Mouse (Mus musculus) kidney, embryonic 16.5 days (tissue): ENCODE data around the gene Gm49450. TPM values are rescaled to one million over a fixed set of nuclear protein-coding genes. Genes with fewer than 3 reads are reported as not detected.
A peak's percentile ranks its signal among the peaks of the same experiment; 100 is the strongest.

Experiments used
- ATAC-seq: fragments of 200-750 bp; cut with Nextera tagmentation; 2 replicates; pipeline ENCODE4 v1.8.0; 2017; ENCODE audit warnings: moderate TSS enrichment; ENCODE audit not compliant: low FRiP score, low TSS enrichment
- H3K27ac ChIP-seq: fragments of 300-500 bp; sonication (generic); 2 replicates; pipeline ENCODE4 v1.5.1; 2014; ENCODE audit warnings: low read length
- H3K27me3 ChIP-seq: fragments of 300-500 bp; sonication (generic); 2 replicates; pipeline ENCODE4 v1.6.1; 2014; ENCODE audit warnings: low read length, control low read depth, mixed read lengths; ENCODE audit not compliant: insufficient read depth
- H3K36me3 ChIP-seq: fragments of 300-500 bp; sonication (generic); 2 replicates; pipeline ENCODE4 v1.6.1; 2014; ENCODE audit warnings: low read length, control low read depth, mixed read lengths; ENCODE audit not compliant: insufficient read depth
- H3K4me1 ChIP-seq: fragments of 300-500 bp; sonication (generic); 2 replicates; pipeline ENCODE4 v1.6.1; 2014; ENCODE audit warnings: low read length, control low read depth, mixed read lengths; ENCODE audit not compliant: insufficient read depth
- H3K4me2 ChIP-seq: fragments of 300-500 bp; sonication (generic); replicated peaks from 2 replicates; pipeline ENCODE4 v1.6.1; 2014; ENCODE audit warnings: low read depth, low read length
- H3K4me3 ChIP-seq: fragments of 300-500 bp; sonication (generic); 2 replicates; pipeline ENCODE4 v1.5.1; 2014; ENCODE audit warnings: mild to moderate bottlenecking, low read length
- H3K9ac ChIP-seq: fragments of 300-500 bp; sonication (generic); replicated peaks from 2 replicates; pipeline ENCODE4 v1.6.1; 2014; ENCODE audit warnings: low read length
- H3K9me3 ChIP-seq: fragments of 300-500 bp; sonication (generic); 2 replicates; pipeline ENCODE4 v1.6.1; 2016; ENCODE audit warnings: low read length, control low read depth
- WGBS: fragments of 180-500 bp; shearing (Covaris S2); extraction: QIAGEN DNeasy Blood & Tissue Kit; methylation state at CpG from one replicate; pipeline ENCODE4 v1.1.7; 2014; 5-methylcytosine and 5-hydroxymethylcytosine counted together
- polyA plus RNA-seq: library from polyadenylated mRNA; unstranded; fragments of >200 nt; fragmentation: Nextera tagmentation; extraction: Ambion mirVana; gene quantifications from 2 replicates; pipeline ENCODE4 v1.2.1, GENCODE M21; 2015

Gene Gm49450
- polyA plus RNA-seq = not detected in 2 replicates

DNA sequence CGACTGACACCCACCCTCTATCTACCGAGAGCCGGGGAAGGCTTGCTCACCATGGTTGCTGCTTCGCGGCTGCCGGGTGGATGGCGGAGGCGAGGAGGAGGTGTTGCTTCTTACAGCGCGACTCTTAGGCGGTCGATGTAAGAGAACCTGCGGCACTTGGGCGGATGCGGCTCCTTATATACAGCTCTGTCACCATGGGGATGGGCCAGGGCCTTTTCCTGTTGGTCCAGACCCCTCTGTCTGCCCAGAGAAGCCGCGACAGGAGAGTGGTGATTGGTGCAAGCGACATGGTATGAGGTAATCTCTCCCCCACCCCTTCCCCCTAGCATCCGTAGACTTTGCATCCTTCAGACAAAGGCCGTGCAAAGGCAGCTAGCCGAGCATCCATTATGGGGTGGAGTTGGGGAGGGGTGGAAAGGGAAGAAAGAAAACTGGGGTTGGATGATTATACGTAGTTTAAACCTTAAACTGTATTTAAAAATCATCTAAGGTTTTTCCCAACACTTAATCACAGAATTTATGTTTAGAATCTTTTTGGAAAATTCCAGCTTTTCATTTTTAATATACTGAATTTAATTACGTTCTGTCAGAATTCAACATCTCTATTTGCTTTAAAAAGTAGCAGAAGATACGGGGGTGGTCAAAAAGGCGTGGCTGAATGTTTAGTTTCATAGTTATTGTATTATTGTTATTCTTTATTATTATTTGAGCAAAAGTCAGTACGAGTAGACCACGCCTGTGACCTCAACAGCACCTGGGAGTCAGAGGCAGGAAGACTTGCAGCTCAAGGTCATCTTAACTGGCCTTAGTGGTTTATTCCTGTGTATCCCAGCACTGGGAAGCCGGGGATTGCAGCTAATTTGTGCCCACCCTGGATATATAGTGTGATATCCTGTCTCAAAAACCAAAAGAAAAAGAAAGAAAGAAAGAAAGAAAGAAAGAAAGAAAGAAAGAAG, at the start of gene Gm49450, which contains the start of gene Tuba1a:
TSS of gene Gm49450 (minus strand) at position 151 of the 956 bp plus-strand sequence.
TSS of gene Tuba1a (minus strand) at position 303 of the 956 bp plus-strand sequence.
- H3K27ac ChIP-seq = peak within 1 kb of the TSS; percentile 97
- H3K4me1 ChIP-seq = peaks cover 15% of the 10 kb centered on the region
- peak; percentile 99 for ATAC-seq
- H3K27me3 ChIP-seq = no peaks in the 10 kb centered on the region
- peak within 1 kb of the TSS; percentile 67 for H3K4me2 ChIP-seq
- H3K36me3 ChIP-seq = peaks cover 3% of the 10 kb centered on the region; the same call in 1 of the 2 replicates
- peak within 1 kb of the TSS; percentile 84 for H3K9ac ChIP-seq
- WGBS = 5% methylated on average over 28 of the region's 28 CpGs
- peak within 1 kb of the TSS; percentile 64 for H3K4me3 ChIP-seq
- H3K9me3 ChIP-seq = no peaks in the 10 kb centered on the region

DNA sequence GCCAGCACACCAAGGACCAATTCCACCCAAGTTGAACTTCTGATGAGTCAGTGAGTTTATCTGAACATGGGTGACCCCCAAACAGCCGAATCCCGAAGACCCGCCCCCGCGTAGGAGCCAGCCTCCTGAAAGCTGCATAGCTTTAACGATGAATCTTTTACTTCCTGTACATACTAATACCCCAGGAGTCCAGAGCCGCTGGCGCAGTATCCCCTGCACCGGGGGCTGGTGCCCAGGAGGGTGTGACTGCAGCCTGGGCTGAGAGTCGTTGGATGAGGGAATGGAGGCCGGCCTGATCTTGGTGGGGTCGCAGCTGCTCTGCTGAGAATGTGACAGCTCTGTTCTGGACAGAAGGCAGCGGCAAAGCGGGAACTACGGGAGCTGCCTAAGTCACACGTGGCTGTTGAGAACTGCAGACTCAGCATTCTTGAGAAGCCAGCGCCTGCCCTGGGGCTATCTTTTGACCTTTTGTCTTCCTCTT, 48.1 kb upstream of the Gm49450 start:
- Histone ChIP-seq H3K4me2 (peak overlapping the region; percentile 63), H3K27me3 (no peaks in the 10 kb centered on the region), H3K4me1 (peaks cover 16% of the 10 kb centered on the region), H3K36me3 (no peaks in the 10 kb centered on the region), H3K27ac (peak overlapping the region; percentile 8; the same call in 1 of the 2 replicates), H3K9me3 (0 out of 2 replicates have a peak, but pooled peaks cover 3% of the 10 kb centered on the region), H3K4me3 (peak overlapping the region; percentile 36), H3K9ac (peak overlapping the region; percentile 59)
- ATAC-seq = peak; percentile 47; the same call in 1 of the 2 replicates
- 8% methylated on average over 17 of the region's 17 CpGs for WGBS

DNA sequence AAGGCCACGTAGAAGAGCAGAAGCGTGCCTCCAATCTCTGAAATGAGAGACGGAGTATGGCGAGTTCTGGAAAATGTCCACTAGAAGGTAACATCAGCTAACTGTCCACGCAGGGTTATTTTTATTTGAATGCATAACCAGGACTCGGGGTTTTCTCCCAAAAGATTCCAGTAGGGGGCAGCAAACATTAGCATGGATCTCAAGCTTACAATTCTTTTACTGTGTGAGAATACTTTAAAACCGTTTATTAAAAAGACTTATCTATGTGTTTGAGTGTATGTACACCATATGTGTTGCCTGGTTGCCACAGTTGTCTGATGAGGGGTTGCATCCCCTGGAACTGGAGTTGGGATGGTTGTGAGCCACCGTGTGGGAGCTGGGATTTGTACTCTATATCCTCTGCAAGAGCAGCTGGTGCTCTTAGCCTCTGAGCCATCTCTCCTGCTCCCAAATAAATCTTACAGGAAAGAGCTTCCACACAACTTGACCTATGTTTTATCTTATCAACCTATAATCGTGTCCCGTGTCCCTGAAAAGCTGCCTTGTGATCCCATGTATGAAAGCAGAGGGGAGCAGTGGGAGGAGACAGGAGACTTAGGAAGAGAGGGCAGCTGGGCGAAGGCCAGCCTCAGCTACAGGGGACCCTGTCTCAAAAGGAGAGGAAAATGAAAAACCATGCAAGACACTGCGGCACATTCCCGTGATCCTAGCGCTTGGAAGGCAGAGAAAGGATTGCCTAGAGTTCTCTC, 47.4 kb upstream of the Gm49450 start:
- Histone ChIP-seq H3K27me3 (no peaks in the 10 kb centered on the region), H3K4me3 (no peak overlapping the region), H3K9ac (peak overlapping the region; percentile 59; the same call in 1 of the 2 replicates), H3K27ac (peak overlapping the region; percentile 8), H3K9me3 (0 out of 2 replicates have a peak, but pooled peaks cover 3% of the 10 kb centered on the region), H3K36me3 (no peaks in the 10 kb centered on the region), H3K4me2 (peak overlapping the region; percentile 63), H3K4me1 (peaks cover 16% of the 10 kb centered on the region)
- 38% methylated on average over 14 of the region's 14 CpGs for WGBS
- peak; percentile 10; the same call in 1 of the 2 replicates for ATAC-seq

DNA sequence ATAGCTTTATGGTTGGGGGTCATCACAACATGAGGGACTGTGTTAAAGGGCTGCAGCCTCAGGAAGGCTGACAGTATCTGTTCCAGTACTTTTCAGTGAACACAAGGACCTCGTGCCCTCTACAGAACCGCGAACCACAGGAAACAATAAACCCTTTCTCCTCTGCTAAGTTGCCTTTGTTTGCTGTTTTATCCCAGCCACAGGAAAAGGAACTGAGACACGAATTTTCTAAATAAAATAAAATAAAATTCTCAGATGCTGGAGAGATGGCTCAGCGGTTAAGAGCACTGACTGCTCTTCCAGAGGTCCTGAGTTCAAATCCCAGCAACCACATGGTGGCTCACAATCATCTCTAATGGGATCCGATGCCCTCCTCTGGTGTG, 45.4 kb upstream of the Gm49450 start:
- Histone ChIP-seq H3K4me2 (no peak overlapping the region), H3K27ac (no peak overlapping the region), H3K9ac (no peak overlapping the region), H3K9me3 (0 out of 2 replicates have a peak, but pooled peaks cover 3% of the 10 kb centered on the region), H3K4me1 (peaks cover 16% of the 10 kb centered on the region), H3K36me3 (no peaks in the 10 kb centered on the region), H3K4me3 (no peak overlapping the region), H3K27me3 (no peaks in the 10 kb centered on the region)
- WGBS = 44% methylated on average over 6 of the region's 6 CpGs
- no peak for ATAC-seq

DNA sequence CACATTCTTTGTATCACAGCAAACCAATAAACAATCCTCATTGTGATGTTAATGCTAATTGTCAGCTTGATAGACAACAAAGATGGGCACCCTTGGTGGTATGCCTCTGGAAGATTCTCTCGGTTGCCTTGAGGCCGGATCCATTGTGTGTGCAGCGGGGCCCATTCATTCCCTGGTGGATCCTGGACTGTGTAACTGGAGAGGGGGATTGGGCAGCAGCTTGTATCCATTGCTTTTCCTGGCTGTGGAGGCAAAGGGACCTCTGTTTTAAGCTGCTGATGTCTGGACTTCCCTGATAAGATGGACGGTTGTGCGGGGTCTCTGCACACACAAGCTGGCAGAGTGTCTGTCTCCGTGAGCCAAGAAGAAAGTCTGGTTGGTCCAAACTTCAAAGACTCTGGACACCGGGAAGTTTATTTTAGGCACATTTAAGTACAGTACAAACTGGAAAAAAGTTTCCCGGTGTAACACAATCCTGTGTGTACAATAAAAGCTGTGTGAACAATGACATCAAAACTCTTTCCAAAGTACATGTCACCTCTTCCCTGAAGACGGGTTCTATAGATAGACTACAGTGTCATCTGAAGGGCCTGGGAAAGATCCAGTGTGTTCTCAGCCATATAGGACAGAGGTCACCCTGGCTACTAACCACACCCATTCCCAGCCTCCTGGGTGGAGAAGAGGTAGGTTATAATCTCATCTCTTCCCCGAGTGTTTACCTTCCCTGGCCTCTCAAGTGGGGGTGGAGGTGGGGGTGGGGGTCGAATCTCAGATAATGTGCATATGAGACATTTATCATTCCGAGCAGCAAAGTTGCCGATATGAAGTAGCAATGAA, 44.8 kb upstream of the Gm49450 start:
- 57% methylated on average over 13 of the region's 13 CpGs for WGBS
- no peak overlapping the region for H3K9ac ChIP-seq
- no peak overlapping the region for H3K27ac ChIP-seq
- no peak for ATAC-seq
- no peaks in the 10 kb centered on the region for H3K9me3 ChIP-seq
- H3K4me1 ChIP-seq = peaks cover 19% of the 10 kb centered on the region
- H3K27me3 ChIP-seq = no peaks in the 10 kb centered on the region
- no peaks in the 10 kb centered on the region for H3K36me3 ChIP-seq
- H3K4me3 ChIP-seq = no peak overlapping the region
- H3K4me2 ChIP-seq = no peak overlapping the region

DNA sequence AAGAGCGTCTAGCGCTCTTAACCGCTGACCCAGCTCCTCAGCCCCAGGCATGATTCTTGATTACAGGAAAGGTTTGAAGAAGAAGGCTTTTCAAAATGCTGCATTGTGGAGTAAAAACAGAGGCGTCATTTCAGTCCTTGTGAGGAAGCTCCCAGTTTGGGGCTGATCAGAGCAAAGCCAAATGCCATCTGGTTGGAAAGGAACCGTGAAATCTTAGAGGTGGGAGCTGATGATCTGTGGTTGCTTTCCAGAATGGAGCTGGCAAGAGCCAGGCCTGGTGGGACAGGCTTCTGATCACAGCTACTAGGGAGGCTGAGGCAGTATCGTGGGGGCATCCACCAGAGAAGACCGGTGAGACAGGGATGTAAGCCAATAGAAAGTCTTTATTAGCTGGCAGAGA, 43.5 kb upstream of the Gm49450 start:
- WGBS = 75% methylated on average over 7 of the region's 7 CpGs
- Histone ChIP-seq H3K4me1 (peaks cover 23% of the 10 kb centered on the region), H3K9ac (no peak overlapping the region), H3K27me3 (no peaks in the 10 kb centered on the region), H3K27ac (no peak overlapping the region), H3K4me3 (no peak overlapping the region), H3K4me2 (no peak overlapping the region), H3K36me3 (no peaks in the 10 kb centered on the region), H3K9me3 (no peaks in the 10 kb centered on the region)
- no peak for ATAC-seq

DNA sequence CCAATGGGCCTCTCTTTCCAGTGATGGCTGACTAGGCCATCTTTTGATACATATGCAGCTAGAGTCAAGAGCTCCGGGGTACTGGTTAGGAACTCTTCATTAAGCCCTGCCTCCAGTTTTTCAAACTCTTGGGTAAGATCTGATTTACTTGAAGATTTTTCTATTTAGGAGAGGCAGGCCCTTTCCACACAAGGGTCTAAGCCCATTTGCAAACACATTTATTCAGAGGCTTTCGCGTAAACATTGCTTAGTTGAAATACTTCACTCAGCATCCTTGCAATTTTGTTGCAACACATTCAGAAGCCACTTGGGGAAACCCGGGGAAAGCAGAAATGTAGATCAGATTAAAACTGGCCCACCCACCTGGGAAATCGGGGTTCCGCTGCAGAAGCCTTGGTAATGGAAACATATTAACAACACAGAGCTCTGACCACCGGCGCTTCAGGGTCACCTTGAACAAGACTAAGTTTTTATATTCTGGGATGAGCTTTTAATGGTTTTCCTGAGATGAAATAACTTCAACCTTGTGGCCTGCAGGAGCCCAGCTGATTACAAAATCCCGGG, 41.7 kb upstream of the Gm49450 start:
- WGBS = 81% methylated on average over 9 of the region's 9 CpGs
- H3K27me3 ChIP-seq = no peaks in the 10 kb centered on the region
- no peak for ATAC-seq
- H3K4me1 ChIP-seq = peaks cover 17% of the 10 kb centered on the region
- H3K4me2 ChIP-seq = no peak overlapping the region
- H3K4me3 ChIP-seq = no peak overlapping the region
- H3K36me3 ChIP-seq = no peaks in the 10 kb centered on the region
- H3K27ac ChIP-seq = no peak overlapping the region
- H3K9ac ChIP-seq = no peak overlapping the region
- H3K9me3 ChIP-seq = no peaks in the 10 kb centered on the region

DNA sequence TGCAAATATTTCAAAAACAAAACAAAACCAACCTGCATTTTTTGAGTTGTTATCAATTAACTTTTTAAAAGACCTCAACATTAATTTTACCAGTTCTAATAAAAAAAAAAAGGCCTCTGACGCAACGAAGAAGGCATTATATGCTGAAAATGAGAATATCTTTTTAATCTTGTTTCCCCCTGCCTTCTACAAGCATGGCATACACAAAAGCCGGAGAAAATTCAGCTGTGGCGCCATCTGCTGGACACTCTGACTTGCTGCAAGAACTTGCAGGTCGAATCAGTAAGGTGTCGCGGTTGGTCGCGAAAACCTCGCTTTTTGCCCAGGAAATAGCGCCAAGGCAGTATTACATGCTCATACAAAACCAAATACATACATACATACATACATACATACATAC, 40.5 kb upstream of the Gm49450 start:
- Histone ChIP-seq H3K4me3 (no peak overlapping the region), H3K4me1 (peaks cover 20% of the 10 kb centered on the region), H3K9me3 (no peaks in the 10 kb centered on the region), H3K27me3 (no peaks in the 10 kb centered on the region), H3K36me3 (no peaks in the 10 kb centered on the region), H3K27ac (no peak overlapping the region), H3K9ac (no peak overlapping the region), H3K4me2 (peak overlapping the region; percentile 58; the same call in 1 of the 2 replicates)
- ATAC-seq = no peak
- WGBS = 1% methylated on average over 11 of the region's 11 CpGs
